Mouse (Mus musculus) liver, adult 2 months (tissue): ENCODE measurements around the gene Gm49450. TPM values are rescaled to one million over a fixed set of nuclear protein-coding genes. Genes with fewer than 3 reads are reported as not detected.

ENCODE experiments used
- DNase-seq: peaks from one replicate; pipeline ENCODE4 v3.0.0-alpha.2; 2011; ENCODE audit warnings: low read depth, low spot score; ENCODE audit errors: extremely low read depth
- H3K27ac ChIP-seq: fragments of 200-500 bp; replicated peaks from 2 replicates; pipeline ENCODE4 v1.5.1; 2012; ENCODE audit warnings: low read depth, mild to moderate bottlenecking, control low read depth, inconsistent platforms, low read length; ENCODE audit not compliant: insufficient read depth
- H3K27me3 ChIP-seq: fragments of 200-500 bp; 2 replicates; pipeline ENCODE4 v1.6.1; 2012; ENCODE audit warnings: mild to moderate bottlenecking, moderate library complexity, low read length, inconsistent platforms; ENCODE audit not compliant: control insufficient read depth, insufficient read depth
- H3K36me3 ChIP-seq: fragments of 200-500 bp; 2 replicates; pipeline ENCODE4 v1.6.1; 2012; ENCODE audit warnings: low read length, inconsistent platforms; ENCODE audit not compliant: control insufficient read depth, insufficient read depth
- H3K4me1 ChIP-seq: fragments of 200-500 bp; 2 replicates; pipeline ENCODE4 v1.6.1; 2011; ENCODE audit warnings: low read length; ENCODE audit not compliant: control insufficient read depth, insufficient read depth
- H3K4me3 ChIP-seq: fragments of 200-500 bp; 2 replicates; pipeline ENCODE4 v1.5.1; 2011; ENCODE audit warnings: low read depth, mild to moderate bottlenecking, control low read depth, low read length, moderate library complexity; ENCODE audit not compliant: insufficient read depth
- H3K79me2 ChIP-seq: fragments of 200-500 bp; 2 replicates; pipeline ENCODE4 v1.6.1; 2012; ENCODE audit warnings: inconsistent platforms, mild to moderate bottlenecking, low read length, moderate library complexity; ENCODE audit not compliant: control insufficient read depth, insufficient read depth
- H3K9ac ChIP-seq: fragments of 200-500 bp; 2 replicates; pipeline ENCODE4 v1.6.1; 2012; ENCODE audit warnings: low read depth, mild to moderate bottlenecking, control low read depth, inconsistent platforms, low read length
- CTCF ChIP-seq: fragments of 200-500 bp; IDR thresholded peaks from 2 replicates; pipeline ENCODE4 v1.5.1; 2011; ENCODE audit warnings: low read depth, low read length, control low read depth
- POLR2A ChIP-seq: fragments of 200-500 bp; IDR thresholded peaks from 2 replicates; pipeline ENCODE4 v1.6.1; 2011; ENCODE audit warnings: low read length, control low read depth; ENCODE audit not compliant: insufficient read depth; ENCODE audit errors: extremely low read depth
- WGBS: fragments of 180-500 bp; shearing (Covaris S2); methylation state at CpG from one replicate; pipeline ENCODE4 v1.1.7; 2018; 5-methylcytosine and 5-hydroxymethylcytosine counted together
- polyA plus RNA-seq: library from polyadenylated mRNA; depleted of rRNA; stranded (reverse); fragments of >200 nt; gene quantifications from 2 replicates; pipeline ENCODE4 v1.2.3, GENCODE M21; 2012
- total RNA-seq: library from RNA; depleted of rRNA; stranded (reverse); fragments of >200 nt; gene quantifications from 2 replicates; pipeline ENCODE4 v1.2.3, GENCODE M21; 2014

Gene Gm49450
- total and polyA plus RNA-seq, 2 experiments: 2.9 TPM; not detected in 1

GRCm38 (mm10) chr15:98991540-98992050 lies 38.2 kb upstream of the Gm49450 start:
- no peak for DNase-seq
- WGBS: 69% methylated on average over 9 of the region's 9 CpGs
- H3K36me3 ChIP-seq: no peaks in the 10 kb centered on the region
- H3K4me3 ChIP-seq: no peak overlapping the region
- TF ChIP-seq CTCF: no peak
- no peak for TF ChIP-seq POLR2A
- no peaks in the 10 kb centered on the region for H3K79me2 ChIP-seq
- no peak overlapping the region for H3K9ac ChIP-seq
- H3K27me3 ChIP-seq: no peaks in the 10 kb centered on the region
- H3K27ac ChIP-seq: no peak overlapping the region
- no peaks in the 10 kb centered on the region for H3K4me1 ChIP-seq

GRCm38 (mm10) chr15:98990669-98991539 lies 37.6 kb upstream of the Gm49450 start:
- Histone ChIP-seq H3K4me3 (no peak overlapping the region), H3K36me3 (no peaks in the 10 kb centered on the region), H3K27me3 (no peaks in the 10 kb centered on the region), H3K27ac (no peak overlapping the region), H3K9ac (no peak overlapping the region), H3K79me2 (no peaks in the 10 kb centered on the region), H3K4me1 (no peaks in the 10 kb centered on the region)
- no peak for DNase-seq
- TF ChIP-seq POLR2A: no peak
- TF ChIP-seq CTCF: no peak
- WGBS: 67% methylated on average over 15 of the region's 15 CpGs

- 55% methylated on average over 12 of the region's 12 CpGs for WGBS
- no peak overlapping the region for H3K27ac ChIP-seq
- no peak overlapping the region for H3K9ac ChIP-seq
- H3K79me2 ChIP-seq: no peaks in the 10 kb centered on the region
- DNase-seq: no peak
- H3K27me3 ChIP-seq: no peaks in the 10 kb centered on the region
- no peak for TF ChIP-seq POLR2A
- TF ChIP-seq CTCF: no peak
- no peaks in the 10 kb centered on the region for H3K4me1 ChIP-seq
- no peak overlapping the region for H3K4me3 ChIP-seq
- no peaks in the 10 kb centered on the region for H3K36me3 ChIP-seq
These were observed 36.5 kb upstream of the Gm49450 start for GRCm38 (mm10) chr15:98989701-98990430.

- TF ChIP-seq CTCF (no peak), POLR2A (no peak)
These were observed 35.4 kb upstream of the Gm49450 start for GRCm38 (mm10) chr15:98988787-98989186.

GRCm38 (mm10) chr15:98987661-98988181 lies 34.4 kb upstream of the Gm49450 start:
- H3K9ac ChIP-seq: no peak overlapping the region
- 74% methylated on average over 8 of the region's 8 CpGs for WGBS

More at GRCm38 (mm10) chr15:98988787-98989186, 35.4 kb upstream of the Gm49450 start:
- Histone ChIP-seq H3K27me3 (no peaks in the 10 kb centered on the region), H3K79me2 (no peaks in the 10 kb centered on the region), H3K4me3 (no peak overlapping the region), H3K9ac (no peak overlapping the region), H3K4me1 (no peaks in the 10 kb centered on the region), H3K36me3 (no peaks in the 10 kb centered on the region), H3K27ac (no peak overlapping the region)
- 72% methylated on average over 3 of the region's 3 CpGs for WGBS
- DNase-seq: no peak

More at GRCm38 (mm10) chr15:98987661-98988181, 34.4 kb upstream of the Gm49450 start:
- Histone ChIP-seq H3K4me3 (no peak overlapping the region), H3K27ac (no peak overlapping the region), H3K27me3 (no peaks in the 10 kb centered on the region), H3K4me1 (no peaks in the 10 kb centered on the region), H3K79me2 (no peaks in the 10 kb centered on the region), H3K36me3 (no peaks in the 10 kb centered on the region)
- TF ChIP-seq POLR2A (no peak), CTCF (no peak)
- no peak for DNase-seq
